Mouse (Mus musculus): ENCODE measurements at regions not wholly inside any gene's neighbourhood (a gene's known extent, or its start where the extent isn't known, plus 50 kb on each side); places are given as distances from the start of the nearest gene placed in this dataset.
A peak's percentile ranks its signal among the peaks of the same experiment; 100 is the strongest.

DNA sequence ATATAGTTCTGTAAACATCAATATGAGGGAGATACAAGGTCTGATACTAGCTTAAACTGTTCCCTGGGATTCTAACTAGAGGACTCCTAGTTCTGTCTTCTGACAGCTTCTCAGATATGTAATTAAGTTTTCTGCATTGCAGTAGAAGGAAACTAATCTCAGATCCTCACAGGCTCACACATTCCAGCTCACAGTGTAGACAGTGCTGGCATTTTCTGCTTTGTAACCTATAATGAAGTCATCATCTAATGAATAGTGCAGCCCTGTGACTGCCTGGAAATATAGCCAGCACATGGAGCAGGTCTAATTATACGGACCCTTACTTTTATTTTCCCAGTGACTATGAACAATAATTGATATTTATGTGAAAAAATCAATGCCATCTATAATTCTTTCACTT, 331.2 kb upstream of the Celf2 start:
- DNase-seq, result no peak

DNA sequence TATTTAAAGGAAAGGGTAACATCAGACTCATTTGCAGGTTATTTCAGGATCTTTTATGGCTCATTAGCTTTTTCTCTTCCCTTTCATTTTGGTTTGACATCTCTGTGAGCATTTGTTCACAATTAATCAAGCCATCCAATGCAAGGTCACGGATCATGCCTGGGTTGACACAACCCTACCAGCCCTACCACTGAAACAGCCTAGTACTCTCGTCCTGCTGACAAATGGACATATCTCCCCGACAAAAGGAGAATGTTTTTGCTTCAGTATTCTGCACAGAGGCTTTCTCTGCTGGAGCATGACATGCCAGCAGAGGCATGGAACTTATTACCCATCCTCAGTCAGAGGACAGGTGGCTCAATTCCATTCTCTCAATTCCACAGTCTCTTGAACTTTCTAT, 328.5 kb upstream of the Celf2 start:
- DNase-seq, result no peak

- DNase-seq, result no peak
These were observed 321.9 kb upstream of the Celf2 start for GRCm38 (mm10) chr2:7831239-7831638.

DNA sequence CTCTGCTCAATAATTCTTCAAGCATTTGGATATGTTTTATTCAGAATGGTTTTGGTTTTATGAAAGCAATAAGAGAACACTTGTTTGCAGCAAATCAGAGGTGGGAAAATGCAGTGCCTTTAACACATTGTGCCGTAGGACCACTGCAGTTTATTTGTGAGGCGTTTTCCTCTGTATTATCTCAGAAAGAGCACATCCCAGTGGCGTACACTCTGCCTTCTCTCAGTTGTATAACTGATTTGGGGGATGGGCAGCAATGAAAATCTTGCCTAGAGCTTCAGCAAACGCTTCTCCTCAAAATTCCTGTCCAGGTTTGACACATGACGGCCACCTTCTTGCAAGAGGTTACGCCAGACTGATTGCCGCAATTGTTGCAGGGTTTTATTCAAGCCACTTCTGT, 316.9 kb upstream of the Celf2 start:
- DNase-seq, result peak; percentile 5

DNA sequence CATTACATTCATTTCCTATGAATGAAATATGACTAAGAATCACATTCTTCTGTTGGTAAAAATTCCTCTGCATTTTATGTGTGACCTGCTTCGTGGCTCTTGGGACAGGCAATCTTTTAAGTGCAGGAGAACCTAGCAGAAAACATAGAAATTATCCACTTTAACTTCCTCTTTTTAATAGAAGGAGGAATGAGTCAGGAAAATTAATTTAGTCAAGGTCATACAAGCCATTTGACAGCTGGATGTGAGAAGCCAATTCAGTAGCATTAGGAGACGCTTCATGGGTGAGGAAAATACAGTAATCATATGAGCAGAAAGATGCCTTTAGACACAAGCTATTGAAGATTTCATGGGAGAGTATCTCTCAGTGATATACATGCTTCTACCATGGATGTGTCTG, 287.1 kb upstream of the Celf2 start:
- no peak for DNase-seq

- DNase-seq, result peak; percentile 5
These were observed 283.2 kb upstream of the Celf2 start for GRCm38 (mm10) chr2:7792456-7793145.

GRCm38 (mm10) chr2:7778610-7779009, 269.2 kb upstream of the Celf2 start:
- DNase-seq, result no peak

DNA sequence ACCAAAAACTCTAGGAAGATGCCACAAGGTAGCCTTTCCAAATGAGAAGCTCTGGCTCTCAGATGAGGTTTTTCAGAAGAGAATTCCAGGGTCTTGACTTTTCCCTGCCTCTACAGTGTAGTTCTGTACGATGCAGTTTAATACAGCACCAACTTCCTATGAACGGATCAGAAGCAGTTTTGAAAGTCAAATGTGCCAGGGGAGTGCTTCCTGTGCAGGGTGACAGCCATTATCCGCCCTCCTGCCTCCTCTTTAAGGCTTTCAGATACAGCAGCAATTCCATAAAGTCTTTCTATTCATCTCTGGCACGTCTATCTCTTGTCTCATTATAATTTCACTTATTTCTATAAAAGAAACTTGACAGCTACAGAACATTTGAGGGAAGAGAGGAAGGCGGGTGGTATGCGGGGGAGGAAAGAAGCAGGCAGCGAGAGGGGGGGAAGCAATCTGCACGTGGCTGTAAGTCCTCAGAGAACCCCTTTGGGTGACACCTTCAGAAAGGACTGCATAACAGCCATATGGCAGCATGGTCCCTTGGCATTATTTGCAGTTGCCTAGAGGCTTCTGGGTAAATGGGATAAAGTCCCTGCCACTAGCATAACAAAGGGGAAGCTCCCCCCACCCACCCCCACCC, 224.9 kb upstream of the Celf2 start:
- DNase-seq, result peak; percentile 67

DNA sequence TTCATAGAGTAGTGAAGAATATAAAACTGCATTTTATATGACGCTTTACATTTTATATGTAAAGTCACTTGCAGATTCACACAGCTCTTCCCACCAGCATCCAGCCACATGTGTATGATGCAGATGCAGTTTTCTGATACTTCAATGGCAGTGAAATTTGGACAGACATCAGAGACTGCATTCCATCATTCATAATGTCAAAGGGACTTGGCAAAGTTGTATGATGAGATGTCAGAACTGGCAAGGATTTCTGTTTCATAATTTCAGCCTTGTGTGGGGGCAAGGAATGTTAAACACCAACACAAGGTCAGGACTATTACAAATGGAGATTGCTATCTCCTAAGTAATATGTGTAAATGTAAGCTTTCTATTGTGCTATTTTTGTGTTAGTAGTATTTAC, 221.6 kb upstream of the Celf2 start:
- DNase-seq, result no peak

GRCm38 (mm10) chr2:7722283-7722935, 213.0 kb upstream of the Celf2 start:
- DNase-seq, result no peak

DNA sequence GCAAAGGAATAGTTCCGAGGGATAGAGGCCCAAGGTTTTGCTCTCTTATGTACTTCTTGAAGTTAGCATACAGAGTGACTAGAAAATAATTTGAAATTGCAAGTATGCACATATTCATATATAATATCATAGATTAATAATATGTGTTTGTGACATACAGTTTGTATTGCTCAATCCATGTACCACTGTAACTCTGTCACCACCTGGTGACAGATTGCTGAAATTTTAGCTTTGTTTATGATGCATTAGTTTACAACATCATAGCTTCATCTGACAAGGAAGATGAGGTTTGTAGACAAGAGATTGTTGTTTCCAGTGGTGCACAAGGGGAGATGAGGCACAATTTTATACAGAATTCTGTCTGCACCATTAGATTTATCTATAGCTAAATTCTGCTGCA, 201.7 kb upstream of the Celf2 start:
- no peak for DNase-seq

DNA sequence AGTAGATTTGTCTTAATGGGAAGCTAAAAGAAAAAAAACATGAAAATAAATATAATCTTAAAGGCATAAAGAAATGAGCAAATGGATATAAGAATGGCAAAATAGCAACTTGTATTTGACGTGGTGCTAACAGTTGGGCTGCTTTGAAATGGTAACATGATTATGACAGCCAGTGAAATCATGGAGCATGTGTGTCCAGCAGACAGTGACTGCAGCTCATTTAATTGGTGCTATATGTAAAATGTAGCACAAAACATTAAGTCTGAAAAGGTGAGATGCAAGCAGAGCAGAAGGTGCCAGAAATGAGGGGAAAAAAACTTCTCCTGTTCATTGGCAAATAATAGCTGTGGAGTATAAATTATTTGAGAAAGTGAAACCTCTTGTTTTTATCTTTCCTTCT, 201.1 kb upstream of the Celf2 start:
- no peak for DNase-seq

GRCm38 (mm10) chr2:7683355-7683754, 174.0 kb upstream of the Celf2 start:
- no peak for DNase-seq

- no peak for DNase-seq
These were observed 131.5 kb upstream of the Celf2 start for GRCm38 (mm10) chr2:7640892-7641291.

DNA sequence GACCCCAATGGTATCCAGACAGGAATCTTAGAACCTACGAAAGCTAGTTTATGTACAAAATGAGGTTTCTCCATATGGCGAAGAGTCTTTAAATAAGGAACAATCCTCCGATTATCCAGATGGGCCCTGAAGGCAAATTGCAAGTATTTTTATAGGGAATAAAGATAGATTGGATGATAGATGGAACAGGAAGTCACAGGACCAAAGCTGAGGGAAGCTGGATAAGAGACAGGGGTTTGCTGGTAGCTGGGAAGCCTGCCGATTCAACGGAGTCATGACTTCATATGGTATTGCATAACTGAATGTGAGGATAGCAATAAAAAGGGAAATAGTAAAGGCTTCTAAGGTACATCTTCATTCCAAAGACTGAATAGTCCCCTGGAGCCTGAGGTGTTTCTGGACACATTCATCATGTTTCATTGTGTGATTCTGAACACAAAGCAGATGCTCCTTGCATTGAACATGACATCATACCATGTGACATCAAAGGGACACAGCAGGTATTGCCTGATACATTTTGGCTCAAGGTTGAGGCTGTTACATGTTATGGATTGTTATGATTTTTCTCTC, 113.4 kb upstream of the Celf2 start:
- peak; percentile 23 for DNase-seq

DNA sequence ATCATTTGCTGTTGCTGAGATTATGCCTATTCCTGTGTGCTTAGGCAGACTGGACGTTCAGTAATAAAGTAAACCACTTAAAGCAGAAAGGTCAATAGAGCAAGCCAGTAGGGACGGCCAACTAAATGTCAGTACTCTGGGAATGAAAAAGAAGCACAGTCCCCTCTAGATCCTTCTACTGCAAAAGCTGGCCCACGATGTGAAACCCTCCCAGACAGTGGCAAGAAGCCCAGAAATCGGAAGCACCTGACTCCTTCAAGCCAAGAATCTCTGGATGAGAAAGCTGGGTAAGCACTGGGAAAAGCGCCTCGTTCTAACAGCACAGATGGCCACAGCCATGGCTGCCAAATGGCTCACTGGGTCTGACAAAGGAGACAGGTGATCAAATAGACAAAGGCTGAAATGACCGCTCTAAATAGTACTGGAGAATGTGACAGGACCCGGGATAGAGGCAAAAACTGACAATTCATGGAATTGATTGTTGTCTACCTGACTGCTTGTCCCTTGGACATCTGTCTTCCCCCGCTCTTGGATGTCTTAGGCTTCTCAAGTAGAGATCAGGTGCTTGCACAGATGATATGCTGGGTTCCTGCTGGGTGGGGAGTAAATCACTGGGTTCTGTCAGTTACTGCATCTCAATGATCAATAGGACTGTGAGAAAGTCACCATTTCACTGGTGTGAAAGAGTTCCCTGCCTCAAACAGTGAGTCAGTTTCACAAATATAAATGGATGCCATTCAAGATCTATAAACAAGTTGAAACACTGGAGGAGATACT, 110.7 kb upstream of the Celf2 start:
- DNase-seq, result peak; percentile 64

DNA sequence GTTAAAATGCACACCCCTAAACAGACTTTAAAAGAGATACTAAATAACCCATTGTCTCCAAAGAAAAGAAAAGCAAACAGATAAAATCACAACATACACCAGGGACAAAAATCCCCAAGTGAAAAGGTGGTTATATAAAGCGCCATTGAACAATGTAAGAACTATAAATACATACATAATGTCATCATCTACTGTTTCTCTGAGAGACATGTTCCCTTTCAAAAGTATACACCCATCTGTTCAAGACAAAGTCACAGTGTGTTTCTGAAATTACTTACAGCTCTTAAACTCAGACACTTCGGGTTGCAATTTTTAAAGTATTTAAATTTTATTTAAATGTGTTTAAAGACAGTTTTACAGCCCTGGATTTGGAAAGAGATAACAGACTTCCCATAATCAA, 68.8 kb upstream of the Celf2 start:
- DNase-seq, result no peak
